10 mouse cellular contexts compared by ENCODE assay signal in the genomic region with DNA sequence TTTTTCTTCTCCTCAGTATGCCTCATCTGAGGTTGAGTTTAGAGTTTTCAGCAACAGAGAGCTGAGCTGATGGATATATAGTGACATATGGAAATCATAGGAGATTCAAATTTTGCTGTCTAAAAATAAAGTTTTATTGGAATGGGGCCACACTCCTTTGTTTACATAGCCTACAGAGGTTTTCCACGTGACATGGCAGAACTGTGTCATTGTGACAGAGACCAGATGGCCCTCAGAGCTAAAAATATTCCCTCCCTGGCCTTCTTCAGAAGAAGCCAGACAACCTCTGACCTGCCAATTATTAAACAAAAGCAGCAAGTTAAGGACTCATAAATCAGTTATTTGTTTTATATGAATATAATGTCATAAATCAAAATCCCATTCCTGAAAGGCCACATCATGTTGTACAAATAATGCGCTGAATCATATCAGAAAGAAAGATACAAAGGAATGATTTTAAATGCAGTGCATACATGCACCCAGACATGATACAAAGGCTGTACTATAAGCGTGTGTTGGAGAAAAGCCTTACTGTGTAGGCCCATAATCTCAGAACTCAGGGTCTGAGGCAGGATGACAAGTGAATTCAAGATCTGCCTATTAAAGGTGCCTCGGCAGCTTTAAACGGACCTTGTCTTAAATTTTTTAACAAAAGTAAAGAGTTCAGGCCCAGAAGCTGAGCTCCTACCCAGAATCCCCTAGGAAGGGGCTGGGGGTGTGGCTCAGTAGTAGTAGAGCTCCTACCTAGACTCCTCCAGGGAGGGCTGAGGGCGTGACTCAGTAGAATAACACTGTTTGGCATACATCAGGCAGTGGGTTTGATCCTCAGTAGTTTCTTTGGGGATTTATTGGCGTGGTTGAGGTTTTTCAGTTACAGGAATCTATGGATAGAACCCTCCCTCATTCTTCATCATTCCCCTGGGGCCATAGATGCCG. TPM values are rescaled to one million over a fixed set of nuclear protein-coding genes. Genes with fewer than 3 reads are reported as not detected.
DNase-seq lines count a peak whose midpoint lies in the region; ATAC-seq lines count a peak whose summit lies in the region.
"Had no signal": no experiment of that assay in that cellular context is flagged by ENCODE, and none has a peak within 500 bp of the region (broad histone marks: within the 10 kb centered on the region; RNA-seq: fewer than 3 reads in every experiment).

No protein-coding gene starts in this region.

- DNase-seq in embryo, embryonic 10.5 days (ENCODE audit: low spot score) = peak; percentile 23
- no peak for DNase-seq in embryo, embryonic 10 days (ENCODE audit: low spot score)
- DNase-seq in heart, postnatal 4 days = peak; percentile 46
- peak; percentile 14 for DNase-seq in lung, postnatal 25 days (ENCODE audit: low spot score)
- DNase-seq in left cerebral cortex, adult 11 months (ENCODE audit: low spot score) = no peak
- DNase-seq in right cerebral cortex, postnatal 36 days (ENCODE audit: low spot score in 2 of 2) = no peak

- no peak overlapping the region for H3K9ac ChIP-seq in embryonic facial prominence, embryonic 15.5 days
- no peak overlapping the region for H3K9ac ChIP-seq in midbrain, embryonic 16.5 days (ENCODE audit: low read depth, low read length)

- H3K9me3 ChIP-seq in embryonic facial prominence, embryonic 15.5 days (replicated peaks) = no peaks in the 10 kb centered on the region
- H3K9me3 ChIP-seq in midbrain, embryonic 16.5 days (replicated peaks; ENCODE audit: control insufficient read depth, low read length, poor library complexity, severe bottlenecking) = 0 out of 2 replicates have a peak, but pooled peaks cover 3% of the 10 kb centered on the region

- no peak for ATAC-seq in embryonic facial prominence, embryonic 15.5 days (ENCODE audit: insufficient number of reproducible peaks, low FRiP score, low TSS enrichment, low read depth)
- ATAC-seq in midbrain, embryonic 16.5 days = no peak

- no peak overlapping the region for H3K4me3 ChIP-seq in embryonic facial prominence, embryonic 15.5 days (replicated peaks)
- H3K4me3 ChIP-seq in midbrain, embryonic 16.5 days (ENCODE audit: low read depth, low read length) = no peak overlapping the region

- H3K4me1 ChIP-seq in embryonic facial prominence, embryonic 15.5 days = peaks cover 3% of the 10 kb centered on the region; the same call in 1 of the 2 replicates
- H3K4me1 ChIP-seq in midbrain, embryonic 16.5 days (ENCODE audit: control insufficient read depth, insufficient read depth, low read length) = no peaks in the 10 kb centered on the region

- H3K27me3 ChIP-seq in embryonic facial prominence, embryonic 15.5 days = no peaks in the 10 kb centered on the region
- H3K27me3 ChIP-seq in midbrain, embryonic 16.5 days (ENCODE audit: control insufficient read depth, insufficient read depth, low read depth, low read length) = no peaks in the 10 kb centered on the region

- H3K36me3 ChIP-seq in embryonic facial prominence, embryonic 15.5 days = no peaks in the 10 kb centered on the region
- no peaks in the 10 kb centered on the region for H3K36me3 ChIP-seq in midbrain, embryonic 16.5 days (ENCODE audit: control insufficient read depth, insufficient read depth, low read length)

- H3K4me2 ChIP-seq in embryonic facial prominence, embryonic 15.5 days (replicated peaks) = no peak overlapping the region
- no peak overlapping the region for H3K4me2 ChIP-seq in midbrain, embryonic 16.5 days (ENCODE audit: low read length)
- H3K4me2 ChIP-seq: liver, embryonic 11.5 days had no signal

- WGBS in embryonic facial prominence, embryonic 15.5 days = 62% methylated on average over 8 of the region's 8 CpGs
- WGBS in midbrain, embryonic 16.5 days = 87% methylated on average over 8 of the region's 8 CpGs

- H3K27ac ChIP-seq in embryonic facial prominence, embryonic 15.5 days (replicated peaks) = peak overlapping the region; percentile 58; the same call in 1 of the 2 replicates
- no peak overlapping the region for H3K27ac ChIP-seq in midbrain, embryonic 16.5 days (ENCODE audit: low read length)

RNA-seq across cellular contexts. Expression of a gene that starts 57.3 kb away (rescaled TPM):
- polyA plus RNA-seq in embryonic facial prominence, embryonic 15.5 days (2015; fragmentation: Nextera tagmentation; extraction: Ambion mirVana) = 4.7 and 5.4 TPM in 2 replicates
- 1 to 10 TPM; 5.8 to 6.0 TPM for total RNA-seq in heart, postnatal 4 days (2021)
- polyA plus RNA-seq in midbrain, embryonic 16.5 days (2015; fragmentation: Nextera tagmentation; extraction: Ambion mirVana) = 5.8 and 7.8 TPM in 2 replicates
- total RNA-seq: monocyte, adult 5-6 weeks had no signal

Comparison
In these comparisons a context has a peak if more than half of its experiments do, and no peak if none do; other contexts are left out.
1. DNase-seq: peak in embryo, embryonic 10.5 days (single experiment), heart, postnatal 4 days (single experiment) and lung, postnatal 25 days (single experiment); none in embryo, embryonic 10 days (single experiment), left cerebral cortex, adult 11 months (single experiment) and right cerebral cortex, postnatal 36 days (0 of 2).